Mouse (Mus musculus) hindbrain, embryonic 16.5 days (tissue): ENCODE measurements around the gene Tmem164. TPM values are rescaled to one million over a fixed set of nuclear protein-coding genes. Genes with fewer than 3 reads are reported as not detected.
A peak's percentile ranks its signal among the peaks of the same experiment; 100 is the strongest.

Experiments used
- ATAC-seq: fragments of 200-750 bp; cut with Nextera tagmentation; 2 replicates; pipeline ENCODE4 v1.8.0; 2017; ENCODE audit warnings: moderate TSS enrichment, moderate library complexity
- H3K27ac ChIP-seq: fragments of 300-500 bp; sonication (generic); 2 replicates; pipeline ENCODE4 v1.5.1; 2014; ENCODE audit warnings: low read depth, mild to moderate bottlenecking, control low read depth, low read length, moderate library complexity
- H3K27me3 ChIP-seq: fragments of 300-500 bp; sonication (generic); replicated peaks from 2 replicates; pipeline ENCODE4 v1.6.1; 2014; ENCODE audit warnings: low read length; ENCODE audit not compliant: control insufficient read depth, insufficient read depth
- H3K36me3 ChIP-seq: fragments of 300-500 bp; sonication (generic); 2 replicates; pipeline ENCODE4 v1.6.1; 2014; ENCODE audit warnings: mild to moderate bottlenecking, low read length, moderate library complexity, mixed read lengths; ENCODE audit not compliant: control insufficient read depth, insufficient read depth
- H3K4me1 ChIP-seq: fragments of 300-500 bp; sonication (generic); 2 replicates; pipeline ENCODE4 v1.6.1; 2014; ENCODE audit warnings: low read depth, low read length; ENCODE audit not compliant: control insufficient read depth, insufficient read depth
- H3K4me2 ChIP-seq: fragments of 300-500 bp; sonication (generic); 2 replicates; pipeline ENCODE4 v1.6.1; 2014; ENCODE audit warnings: mild to moderate bottlenecking, low read length, control low read depth, moderate library complexity
- H3K4me3 ChIP-seq: fragments of 300-500 bp; sonication (generic); 2 replicates; pipeline ENCODE4 v1.5.1; 2014; ENCODE audit warnings: mild to moderate bottlenecking, low read length, control low read depth, moderate library complexity
- H3K9ac ChIP-seq: fragments of 300-500 bp; sonication (generic); 2 replicates; pipeline ENCODE4 v1.6.1; 2014; ENCODE audit warnings: low read depth, mild to moderate bottlenecking, control low read depth, low read length, moderate library complexity
- H3K9me3 ChIP-seq: fragments of 300-500 bp; sonication (generic); 2 replicates; pipeline ENCODE4 v1.6.1; 2014; ENCODE audit warnings: mild to moderate bottlenecking, low read length, moderate library complexity; ENCODE audit not compliant: control insufficient read depth
- whole genome bisulfite sequencing: fragments of 180-500 bp; shearing (Covaris S2); extraction: QIAGEN DNeasy Blood & Tissue Kit; methylation state at CpG from one replicate; pipeline ENCODE4 v1.1.7; 2014; 5-methylcytosine and 5-hydroxymethylcytosine counted together
- polyA plus RNA-seq: library from polyadenylated mRNA; unstranded; fragments of >200 nt; fragmentation: Nextera tagmentation; extraction: Ambion mirVana; gene quantifications from 2 replicates; pipeline ENCODE4 v1.2.1, GENCODE M21; 2015

The Tmem164 gene
- polyA plus RNA-seq, 1 experiment from 2014 or later: 23.5 TPM

DNA sequence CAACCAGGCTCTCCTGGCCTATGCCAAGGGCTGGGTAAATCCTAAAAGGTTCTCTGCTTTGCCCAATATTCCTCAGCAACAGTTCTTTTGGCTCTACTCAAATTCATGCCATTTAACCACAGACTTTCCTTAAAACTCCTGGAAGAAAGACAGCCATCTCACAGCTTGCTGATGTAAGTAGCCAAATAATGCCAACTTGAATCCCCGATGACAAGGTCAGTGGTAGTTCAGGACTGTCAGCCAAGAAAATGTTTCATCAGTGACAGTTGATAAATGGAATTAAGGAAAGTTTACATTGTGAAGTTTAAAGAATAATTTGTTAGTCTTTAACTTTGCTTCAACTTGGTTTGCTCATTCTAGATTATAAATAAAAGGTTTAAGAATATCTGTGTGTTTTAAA, 8.5 kb upstream of the Tmem164 start:
- H3K4me2 ChIP-seq: no peak overlapping the region
- ATAC-seq: no peak
- no peak overlapping the region for H3K4me3 ChIP-seq
- WGBS: 90% methylated on average over 1 of the region's 1 CpGs
- H3K9me3 ChIP-seq: no peaks in the 10 kb centered on the region
- H3K36me3 ChIP-seq: no peaks in the 10 kb centered on the region
- no peaks in the 10 kb centered on the region for H3K27me3 ChIP-seq
- no peaks in the 10 kb centered on the region for H3K4me1 ChIP-seq
- no peak overlapping the region for H3K9ac ChIP-seq
- no peak overlapping the region for H3K27ac ChIP-seq

DNA sequence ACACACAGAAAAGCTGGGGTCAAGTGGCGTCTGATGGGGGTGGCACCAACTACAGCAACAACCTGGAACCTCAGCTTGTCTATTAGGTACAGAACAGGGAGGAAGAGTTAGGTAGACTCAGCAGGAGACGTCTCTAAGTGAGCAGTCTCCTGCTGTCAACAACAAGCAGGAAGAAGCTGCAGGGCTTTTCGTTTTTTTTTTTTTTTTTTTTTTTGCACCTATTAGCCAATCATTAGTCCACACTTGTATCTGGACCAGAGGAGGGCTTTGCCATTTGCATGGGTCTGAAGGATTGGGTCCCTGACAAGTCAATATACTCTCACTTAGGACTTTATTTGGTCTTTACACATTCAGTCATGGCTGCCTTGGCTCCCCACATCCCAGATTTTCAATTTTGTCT, 4.0 kb upstream of the Tmem164 start:
- Histone ChIP-seq H3K9ac (no peak overlapping the region), H3K27me3 (peaks cover 2% of the 10 kb centered on the region; the same call in 1 of the 2 replicates), H3K9me3 (no peaks in the 10 kb centered on the region), H3K4me3 (no peak overlapping the region), H3K36me3 (no peaks in the 10 kb centered on the region), H3K4me1 (no peaks in the 10 kb centered on the region), H3K27ac (no peak overlapping the region), H3K4me2 (no peak overlapping the region)
- 28% methylated on average over 3 of the region's 3 CpGs for WGBS
- ATAC-seq: no peak

DNA sequence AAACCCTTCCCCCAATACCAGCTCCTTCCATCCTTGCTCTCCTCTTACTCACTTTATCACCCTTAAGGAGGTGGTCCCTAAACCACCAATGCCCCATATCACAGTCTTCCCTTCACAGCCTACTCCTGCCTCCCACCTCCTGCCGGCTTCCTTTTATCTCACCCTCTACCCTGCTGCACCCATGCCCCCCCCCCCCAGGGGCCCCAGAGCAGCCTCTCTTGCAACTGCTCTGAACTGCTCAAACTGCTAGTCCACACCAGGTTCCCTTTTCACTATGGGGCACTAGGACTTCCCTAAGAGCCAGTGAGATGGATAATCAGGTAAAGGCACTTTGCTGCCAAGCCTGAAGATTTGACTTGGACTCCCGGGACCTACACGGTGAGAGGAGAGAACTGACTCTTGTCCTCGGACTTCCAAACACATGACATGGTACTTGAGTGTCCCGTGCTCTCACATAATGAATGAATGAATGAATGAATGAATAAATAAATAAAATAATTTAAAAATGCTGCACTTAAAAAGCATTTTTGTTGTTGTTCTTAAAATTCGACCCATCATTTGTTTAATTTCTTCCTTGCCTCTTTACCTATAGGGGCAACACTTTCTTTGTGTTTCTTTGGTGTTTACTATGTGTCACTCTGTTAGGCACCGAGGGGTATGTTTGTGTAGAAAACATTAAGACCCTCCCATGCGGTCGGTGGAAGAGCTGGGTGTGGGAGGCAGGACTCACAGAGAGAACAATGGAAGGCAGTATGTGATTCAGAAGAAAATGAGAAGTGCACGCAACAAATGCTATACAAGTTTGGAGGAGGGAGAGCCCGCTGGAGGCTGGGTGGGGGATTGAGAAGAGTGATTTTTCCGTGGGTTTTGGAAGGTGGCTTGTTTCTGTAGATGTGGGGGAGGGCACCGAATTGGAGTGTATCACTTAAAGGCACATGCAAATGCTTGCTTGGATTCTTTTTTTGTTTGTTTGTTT, 2.4 kb upstream of the Tmem164 start:
- ATAC-seq: no peak
- 51% methylated on average over 13 of the region's 13 CpGs for WGBS
- no peak overlapping the region for H3K4me2 ChIP-seq

GRCm38 (mm10) chrX:142679502-142680250, 1.5 kb upstream of the Tmem164 start:
- H3K9me3 ChIP-seq: no peaks in the 10 kb centered on the region
- no peak for ATAC-seq
- H3K27ac ChIP-seq: no peak overlapping the region
- H3K36me3 ChIP-seq: no peaks in the 10 kb centered on the region
- 53% methylated on average over 11 of the region's 11 CpGs for WGBS
- H3K4me3 ChIP-seq: peak overlapping the region; percentile 62
- peaks cover 4% of the 10 kb centered on the region for H3K4me1 ChIP-seq
- H3K27me3 ChIP-seq: peaks cover 2% of the 10 kb centered on the region; the same call in 1 of the 2 replicates
- peak overlapping the region; percentile 67 for H3K4me2 ChIP-seq
- H3K9ac ChIP-seq: 0 out of 2 replicates have a peak overlapping the region, but pooled peaks have one; percentile 27

More for the DNA sequence above, 2.4 kb upstream of the Tmem164 start:
- Histone ChIP-seq H3K36me3 (no peaks in the 10 kb centered on the region), H3K4me3 (no peak overlapping the region), H3K4me1 (peaks cover 4% of the 10 kb centered on the region), H3K27ac (no peak overlapping the region), H3K9me3 (no peaks in the 10 kb centered on the region), H3K9ac (no peak overlapping the region), H3K27me3 (peaks cover 2% of the 10 kb centered on the region; the same call in 1 of the 2 replicates)

- Histone ChIP-seq H3K36me3 (no peaks in the 10 kb centered on the region), H3K4me1 (peaks cover 4% of the 10 kb centered on the region), H3K27me3 (peaks cover 2% of the 10 kb centered on the region; the same call in 1 of the 2 replicates), H3K9ac (peak overlapping the region; percentile 75), H3K4me3 (peak overlapping the region; percentile 62), H3K4me2 (peak overlapping the region; percentile 67), H3K27ac (peak overlapping the region; percentile 83), H3K9me3 (no peaks in the 10 kb centered on the region)
- WGBS: 20% methylated on average over 19 of the region's 19 CpGs
- ATAC-seq: peak; percentile 55; the same call in 1 of the 2 replicates
Observed at GRCm38 (mm10) chrX:142680391-142681055, 683 bp upstream of the Tmem164 start.

- Histone ChIP-seq H3K27ac (peak overlapping the region; percentile 83), H3K4me1 (peaks cover 4% of the 10 kb centered on the region), H3K36me3 (no peaks in the 10 kb centered on the region), H3K9me3 (no peaks in the 10 kb centered on the region), H3K4me2 (peak overlapping the region; percentile 67), H3K27me3 (peaks cover 2% of the 10 kb centered on the region; the same call in 1 of the 2 replicates), H3K9ac (peak overlapping the region; percentile 75), H3K4me3 (peak overlapping the region; percentile 62)
- 12% methylated on average over 20 of the region's 43 CpGs for WGBS
- ATAC-seq: peak; percentile 68
Observed at GRCm38 (mm10) chrX:142681616-142682141, 473 bp downstream of the Tmem164 start.

- H3K27ac ChIP-seq: peak overlapping the region; percentile 83; the same call in 1 of the 2 replicates
- peak; percentile 10; the same call in 1 of the 2 replicates for ATAC-seq
Observed at GRCm38 (mm10) chrX:142682176-142682820, 1.1 kb downstream of the Tmem164 start.

GRCm38 (mm10) chrX:142682990-142683389, 1.8 kb downstream of the Tmem164 start:
- H3K36me3 ChIP-seq: no peaks in the 10 kb centered on the region
- H3K9me3 ChIP-seq: no peaks in the 10 kb centered on the region
- H3K4me3 ChIP-seq: peak overlapping the region; percentile 62
- 51% methylated on average over 4 of the region's 5 CpGs for WGBS
- ATAC-seq: no peak
- H3K27ac ChIP-seq: no peak overlapping the region
- no peak overlapping the region for H3K9ac ChIP-seq
- peaks cover 4% of the 10 kb centered on the region for H3K4me1 ChIP-seq
- peak overlapping the region; percentile 67 for H3K4me2 ChIP-seq
- H3K27me3 ChIP-seq: peaks cover 2% of the 10 kb centered on the region; the same call in 1 of the 2 replicates

More at GRCm38 (mm10) chrX:142682176-142682820, 1.1 kb downstream of the Tmem164 start:
- Histone ChIP-seq H3K27me3 (peaks cover 2% of the 10 kb centered on the region; the same call in 1 of the 2 replicates), H3K9me3 (no peaks in the 10 kb centered on the region), H3K4me3 (peak overlapping the region; percentile 62), H3K9ac (peak overlapping the region; percentile 75), H3K36me3 (no peaks in the 10 kb centered on the region), H3K4me2 (peak overlapping the region; percentile 67), H3K4me1 (peaks cover 4% of the 10 kb centered on the region)
- 23% methylated on average over 26 of the region's 28 CpGs for WGBS
